19 mouse cellular contexts compared by ENCODE assay signal in the genomic region with DNA sequence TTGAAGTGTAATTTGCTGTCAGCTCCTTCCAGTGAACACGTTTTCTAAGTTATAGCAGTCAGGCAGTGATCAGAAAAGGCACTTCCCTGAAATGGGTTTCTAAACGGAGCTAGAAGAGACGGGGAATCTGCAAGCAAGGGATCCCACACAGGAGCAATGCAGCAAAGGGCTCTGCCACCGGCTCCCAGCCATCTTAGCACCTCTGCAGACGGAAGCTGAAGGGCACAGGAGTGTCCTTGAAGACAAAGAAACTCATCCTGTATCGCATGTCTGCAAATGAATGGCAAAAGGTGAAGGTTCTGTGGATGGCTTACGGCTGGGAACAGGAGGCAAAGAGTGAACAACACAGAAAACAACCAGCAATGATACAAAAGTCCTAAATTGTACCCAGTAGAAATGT.
A peak's percentile ranks its signal among the peaks of the same experiment; 100 is the strongest.
DNase-seq lines count a peak whose midpoint lies in the region; ATAC-seq lines count a peak whose summit lies in the region.
"Had no signal": no experiment of that assay in that cellular context is flagged by ENCODE, and none has a peak within 500 bp of the region (broad histone marks: within the 10 kb centered on the region; RNA-seq: fewer than 3 reads in every experiment).

No protein-coding gene starts in this region.

- H3K27ac ChIP-seq in forebrain, embryonic 12.5 days, result peak overlapping the region; percentile 8; the same call in 1 of the 2 replicates
- H3K27ac ChIP-seq in forebrain, embryonic 16.5 days (ENCODE audit: low read length), result no peak overlapping the region
- peak overlapping the region; percentile 41 for H3K27ac ChIP-seq in midbrain, embryonic 13.5 days
- H3K27ac ChIP-seq in midbrain, embryonic 15.5 days, result no peak overlapping the region
- H3K27ac ChIP-seq in hindbrain, embryonic 13.5 days, result peak overlapping the region; percentile 60
- peak overlapping the region; percentile 60 for H3K27ac ChIP-seq in neural tube, embryonic 14.5 days (ENCODE audit: low read depth, low read length)
- H3K27ac ChIP-seq: heart, adult 2 months; layer of hippocampus, adult 2 months; liver, embryonic 15.5 days had no signal

- 78% methylated on average over 7 of the region's 7 CpGs for WGBS in forebrain, embryonic 12.5 days
- WGBS in forebrain, embryonic 16.5 days, result 75% methylated on average over 7 of the region's 7 CpGs
- 77% methylated on average over 7 of the region's 7 CpGs for WGBS in midbrain, embryonic 13.5 days
- WGBS in midbrain, embryonic 15.5 days, result 74% methylated on average over 7 of the region's 7 CpGs
- 74% methylated on average over 7 of the region's 7 CpGs for WGBS in hindbrain, embryonic 13.5 days
- 73% methylated on average over 7 of the region's 7 CpGs for WGBS in neural tube, embryonic 14.5 days

- no peak overlapping the region for H3K9ac ChIP-seq in forebrain, embryonic 12.5 days
- no peak overlapping the region for H3K9ac ChIP-seq in forebrain, embryonic 16.5 days (replicated peaks; ENCODE audit: low read depth, low read length)
- H3K9ac ChIP-seq in midbrain, embryonic 13.5 days (replicated peaks), result no peak overlapping the region
- no peak overlapping the region for H3K9ac ChIP-seq in midbrain, embryonic 15.5 days
- no peak overlapping the region for H3K9ac ChIP-seq in hindbrain, embryonic 13.5 days
- H3K9ac ChIP-seq in neural tube, embryonic 14.5 days (replicated peaks; ENCODE audit: low read depth, low read length), result no peak overlapping the region
- H3K9ac ChIP-seq: liver, embryonic 15.5 days had no signal

- H3K27me3 ChIP-seq in forebrain, embryonic 12.5 days, result no peaks in the 10 kb centered on the region
- no peaks in the 10 kb centered on the region for H3K27me3 ChIP-seq in forebrain, embryonic 16.5 days (replicated peaks; ENCODE audit: control insufficient read depth, insufficient read depth, low read length)
- H3K27me3 ChIP-seq in midbrain, embryonic 13.5 days, result no peaks in the 10 kb centered on the region
- no peaks in the 10 kb centered on the region for H3K27me3 ChIP-seq in midbrain, embryonic 15.5 days (replicated peaks)
- no peaks in the 10 kb centered on the region for H3K27me3 ChIP-seq in hindbrain, embryonic 13.5 days
- H3K27me3 ChIP-seq in neural tube, embryonic 14.5 days (ENCODE audit: control insufficient read depth, insufficient read depth, low read length), result no peaks in the 10 kb centered on the region
- H3K27me3 ChIP-seq: CH12.LX; liver, embryonic 15.5 days had no signal

- H3K4me1 ChIP-seq in forebrain, embryonic 12.5 days, result peaks cover 31% of the 10 kb centered on the region
- peaks cover 12% of the 10 kb centered on the region for H3K4me1 ChIP-seq in forebrain, embryonic 16.5 days (replicated peaks; ENCODE audit: control insufficient read depth, insufficient read depth, low read length)
- peaks cover 33% of the 10 kb centered on the region for H3K4me1 ChIP-seq in midbrain, embryonic 13.5 days (replicated peaks)
- peaks cover 20% of the 10 kb centered on the region for H3K4me1 ChIP-seq in midbrain, embryonic 15.5 days
- H3K4me1 ChIP-seq in hindbrain, embryonic 13.5 days (replicated peaks), result peaks cover 47% of the 10 kb centered on the region
- peaks cover 26% of the 10 kb centered on the region for H3K4me1 ChIP-seq in neural tube, embryonic 14.5 days (ENCODE audit: control insufficient read depth, insufficient read depth, low read length)

- H3K4me3 ChIP-seq in forebrain, embryonic 12.5 days (replicated peaks), result no peak overlapping the region
- H3K4me3 ChIP-seq in forebrain, embryonic 16.5 days (replicated peaks; ENCODE audit: low read length), result no peak overlapping the region
- no peak overlapping the region for H3K4me3 ChIP-seq in midbrain, embryonic 13.5 days (replicated peaks)
- H3K4me3 ChIP-seq in midbrain, embryonic 15.5 days, result no peak overlapping the region
- no peak overlapping the region for H3K4me3 ChIP-seq in hindbrain, embryonic 13.5 days
- no peak overlapping the region for H3K4me3 ChIP-seq in neural tube, embryonic 14.5 days (ENCODE audit: low read depth, low read length)
- H3K4me3 ChIP-seq: erythroblast, embryonic 14.5 days; heart, adult 2 months; layer of hippocampus, adult 2 months; liver, embryonic 15.5 days had no signal

- H3K36me3 ChIP-seq in forebrain, embryonic 12.5 days (replicated peaks), result no peaks in the 10 kb centered on the region
- H3K36me3 ChIP-seq in forebrain, embryonic 16.5 days (ENCODE audit: control insufficient read depth, insufficient read depth), result no peaks in the 10 kb centered on the region
- H3K36me3 ChIP-seq in midbrain, embryonic 13.5 days, result no peaks in the 10 kb centered on the region
- no peaks in the 10 kb centered on the region for H3K36me3 ChIP-seq in midbrain, embryonic 15.5 days (replicated peaks)
- H3K36me3 ChIP-seq in hindbrain, embryonic 13.5 days, result no peaks in the 10 kb centered on the region
- H3K36me3 ChIP-seq in neural tube, embryonic 14.5 days (ENCODE audit: control insufficient read depth, insufficient read depth, low read length), result no peaks in the 10 kb centered on the region
- H3K36me3 ChIP-seq: liver, embryonic 15.5 days had no signal

- no peak overlapping the region for H3K4me2 ChIP-seq in forebrain, embryonic 12.5 days
- no peak overlapping the region for H3K4me2 ChIP-seq in forebrain, embryonic 16.5 days (ENCODE audit: low read length)
- H3K4me2 ChIP-seq in midbrain, embryonic 13.5 days (replicated peaks), result no peak overlapping the region
- H3K4me2 ChIP-seq in midbrain, embryonic 15.5 days, result no peak overlapping the region
- no peak overlapping the region for H3K4me2 ChIP-seq in hindbrain, embryonic 13.5 days
- no peak overlapping the region for H3K4me2 ChIP-seq in neural tube, embryonic 14.5 days (ENCODE audit: low read depth, low read length)
- H3K4me2 ChIP-seq: liver, embryonic 15.5 days had no signal

- H3K9me3 ChIP-seq in forebrain, embryonic 12.5 days, result no peaks in the 10 kb centered on the region
- no peaks in the 10 kb centered on the region for H3K9me3 ChIP-seq in forebrain, embryonic 16.5 days (ENCODE audit: control insufficient read depth, low read length)
- H3K9me3 ChIP-seq in midbrain, embryonic 13.5 days, result no peaks in the 10 kb centered on the region
- H3K9me3 ChIP-seq in midbrain, embryonic 15.5 days, result no peaks in the 10 kb centered on the region
- H3K9me3 ChIP-seq in hindbrain, embryonic 13.5 days, result no peaks in the 10 kb centered on the region
- no peaks in the 10 kb centered on the region for H3K9me3 ChIP-seq in neural tube, embryonic 14.5 days (ENCODE audit: control insufficient read depth, low read length)
- H3K9me3 ChIP-seq: liver, embryonic 15.5 days had no signal

- DNase-seq in spleen, postnatal 36 days (ENCODE audit: low spot score in 2 of 2), result no peak
- no peak for DNase-seq in embryo, embryonic 11 days
- DNase-seq: cerebellum, adult 2 months; gastrocnemius, postnatal 10 days; heart, adult 2 months; kidney, adult 2 months; kidney, postnatal 14 days; layer of hippocampus, postnatal 36 days; spleen, adult 18-20 months had no signal

- ATAC-seq in forebrain, embryonic 12.5 days (ENCODE audit: low FRiP score), result no peak
- no peak for ATAC-seq in forebrain, embryonic 16.5 days
- no peak for ATAC-seq in midbrain, embryonic 13.5 days
- no peak for ATAC-seq in midbrain, embryonic 15.5 days (replicated peaks)
- ATAC-seq in hindbrain, embryonic 13.5 days (ENCODE audit: low FRiP score), result no peak
- no peak for ATAC-seq in neural tube, embryonic 14.5 days (ENCODE audit: low read depth)

Comparison
In these comparisons a context has a peak if more than half of its experiments do, and no peak if none do; other contexts are left out.
1. H3K27ac ChIP-seq: peak in forebrain, embryonic 12.5 days (single experiment), midbrain, embryonic 13.5 days (single experiment), hindbrain, embryonic 13.5 days (single experiment) and neural tube, embryonic 14.5 days (single experiment); none in forebrain, embryonic 16.5 days (single experiment) and midbrain, embryonic 15.5 days (single experiment).